Mouse (Mus musculus) forelimb bud, embryonic 11.5 days (tissue): ENCODE data around the gene Mybpc2.

ENCODE experiments used
- DNase-seq: peaks from one replicate; pipeline ENCODE4 v3.0.0-alpha.2; 2012; ENCODE audit warnings: low read depth, low spot score

Mybpc2 gene

DNA sequence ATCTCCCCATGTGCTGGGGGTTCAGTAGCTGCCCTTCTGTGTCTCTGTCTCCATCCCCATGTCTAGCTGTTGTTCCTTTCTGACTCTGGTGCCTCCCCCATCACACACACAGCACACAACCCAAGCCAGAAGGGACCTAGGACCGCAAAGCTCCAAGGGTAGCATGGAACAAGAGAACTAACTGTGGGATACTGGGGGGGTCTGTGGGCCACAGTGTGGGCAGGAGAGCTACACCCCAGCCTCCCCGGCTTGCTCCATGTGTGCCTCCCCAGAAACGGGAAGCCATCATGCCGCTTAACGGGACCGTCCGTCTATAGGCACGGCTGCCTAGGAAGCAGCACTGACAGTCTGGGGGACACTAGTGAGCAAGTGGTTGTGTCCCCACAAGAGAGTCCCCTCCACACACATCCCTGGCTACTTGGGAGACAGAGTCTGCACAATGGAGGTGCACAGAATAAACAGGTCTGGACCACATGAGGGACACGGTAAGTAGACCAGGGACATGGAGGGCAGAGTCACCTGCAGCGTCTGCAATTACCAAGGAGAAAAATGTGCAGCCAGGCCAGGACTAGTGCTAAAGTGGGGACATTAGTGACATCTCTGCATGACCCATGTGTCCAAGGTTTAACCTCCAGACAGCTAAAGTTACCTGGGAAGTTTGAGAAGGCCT, 60.8 kb downstream of the Mybpc2 start:
- no peak for DNase-seq

DNA sequence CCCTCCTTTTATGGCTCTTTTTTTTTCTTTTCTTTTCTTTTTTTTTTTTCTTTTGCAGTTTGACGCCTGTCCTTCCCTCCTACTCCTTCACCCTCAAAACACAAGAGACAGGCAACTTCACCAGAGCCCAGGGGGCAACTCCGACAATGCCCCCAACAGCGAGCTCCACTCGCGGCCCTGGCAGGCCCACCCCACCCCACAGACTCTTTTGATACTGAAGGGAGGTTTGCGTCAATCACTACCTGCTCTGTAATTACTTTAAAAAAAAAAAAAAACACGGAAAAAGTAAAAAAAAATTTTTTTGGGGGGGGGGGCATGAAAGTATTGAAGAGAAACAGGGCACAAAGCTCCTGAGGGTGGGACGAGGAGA, 61.4 kb downstream of the Mybpc2 start:
- no peak for DNase-seq

DNA sequence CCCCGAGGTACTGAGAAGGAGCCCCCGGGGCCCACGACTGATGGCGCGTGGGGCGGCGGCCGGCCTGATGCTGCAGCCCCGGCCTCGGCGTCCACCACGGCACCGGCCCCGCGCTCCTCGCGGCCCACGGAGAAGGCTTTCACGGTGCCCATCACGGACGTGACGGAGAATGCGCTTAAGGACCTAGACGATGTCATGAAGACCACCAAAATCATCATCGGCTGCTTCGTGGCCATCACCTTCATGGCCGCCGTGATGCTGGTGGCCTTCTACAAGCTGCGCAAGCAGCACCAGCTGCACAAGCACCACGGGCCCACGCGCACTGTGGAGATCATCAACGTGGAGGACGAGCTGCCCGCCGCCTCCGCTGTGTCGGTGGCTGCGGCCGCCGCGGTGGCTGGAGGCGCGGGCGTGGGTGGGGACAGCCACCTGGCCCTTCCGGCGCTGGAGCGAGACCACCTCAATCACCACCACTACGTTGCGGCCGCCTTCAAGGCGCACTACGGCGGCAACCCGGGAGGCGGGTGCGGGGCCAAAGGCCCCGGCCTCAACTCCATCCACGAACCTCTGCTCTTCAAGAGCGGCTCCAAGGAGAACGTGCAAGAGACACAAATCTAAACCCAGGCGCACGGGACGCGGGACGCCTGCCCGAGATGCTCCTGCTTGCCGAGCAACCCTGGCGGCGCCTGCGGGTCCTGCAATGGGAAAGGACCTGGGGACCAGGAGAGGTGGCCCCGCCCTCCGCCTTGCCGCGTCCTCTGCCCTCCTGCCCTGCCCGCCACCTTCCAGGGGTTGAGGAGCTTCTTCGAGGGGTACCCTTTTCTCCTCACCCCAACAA, 62.0 kb downstream of the Mybpc2 start:
- DNase-seq: peak; percentile 57

DNA sequence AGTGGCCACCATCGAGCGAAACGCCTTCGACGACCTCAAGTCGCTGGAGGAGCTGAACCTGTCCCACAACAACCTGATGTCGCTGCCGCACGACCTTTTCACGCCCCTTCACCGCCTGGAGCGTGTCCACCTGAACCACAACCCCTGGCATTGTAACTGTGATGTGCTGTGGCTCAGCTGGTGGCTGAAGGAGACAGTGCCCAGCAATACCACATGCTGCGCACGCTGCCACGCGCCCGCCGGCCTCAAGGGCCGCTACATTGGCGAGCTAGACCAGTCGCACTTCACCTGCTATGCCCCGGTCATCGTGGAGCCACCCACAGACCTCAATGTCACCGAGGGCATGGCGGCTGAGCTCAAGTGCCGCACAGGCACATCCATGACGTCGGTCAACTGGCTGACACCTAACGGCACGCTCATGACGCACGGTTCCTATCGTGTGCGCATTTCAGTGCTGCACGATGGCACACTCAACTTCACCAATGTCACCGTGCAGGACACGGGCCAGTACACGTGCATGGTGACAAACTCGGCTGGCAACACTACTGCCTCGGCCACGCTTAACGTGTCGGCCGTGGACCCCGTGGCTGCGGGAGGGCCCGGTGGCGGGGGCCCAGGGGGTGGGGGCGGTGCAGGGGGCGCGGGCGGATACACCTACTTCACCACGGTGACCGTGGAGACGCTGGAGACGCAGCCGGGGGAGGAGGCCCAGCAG, 62.8 kb downstream of the Mybpc2 start:
- no peak for DNase-seq

DNA sequence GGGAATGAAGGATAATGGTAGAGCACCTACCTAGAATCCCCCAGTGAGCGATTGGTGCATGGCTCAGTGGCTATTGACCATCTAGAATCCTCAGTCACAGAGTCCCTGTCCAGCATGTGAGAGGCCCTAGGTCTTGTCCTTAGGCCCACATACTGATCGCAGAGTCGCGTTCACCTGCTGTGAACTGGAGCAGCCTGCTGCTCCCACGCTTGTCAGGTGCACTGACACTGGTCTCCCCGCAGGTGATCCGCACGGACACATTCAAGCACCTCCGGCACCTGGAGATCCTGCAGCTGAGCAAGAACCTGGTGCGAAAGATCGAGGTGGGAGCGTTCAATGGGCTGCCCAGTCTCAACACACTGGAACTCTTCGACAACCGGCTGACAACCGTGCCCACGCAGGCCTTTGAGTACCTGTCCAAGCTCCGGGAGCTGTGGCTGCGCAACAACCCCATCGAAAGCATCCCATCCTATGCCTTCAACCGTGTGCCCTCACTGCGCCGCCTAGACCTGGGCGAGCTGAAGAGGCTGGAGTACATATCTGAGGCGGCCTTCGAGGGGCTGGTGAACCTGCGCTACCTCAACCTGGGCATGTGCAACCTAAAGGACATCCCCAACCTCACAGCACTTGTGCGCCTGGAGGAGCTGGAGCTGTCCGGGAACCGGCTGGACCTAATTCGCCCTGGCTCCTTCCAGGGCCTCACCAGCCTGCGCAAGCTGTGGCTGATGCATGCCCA, 63.5 kb downstream of the Mybpc2 start:
- DNase-seq: no peak

DNA sequence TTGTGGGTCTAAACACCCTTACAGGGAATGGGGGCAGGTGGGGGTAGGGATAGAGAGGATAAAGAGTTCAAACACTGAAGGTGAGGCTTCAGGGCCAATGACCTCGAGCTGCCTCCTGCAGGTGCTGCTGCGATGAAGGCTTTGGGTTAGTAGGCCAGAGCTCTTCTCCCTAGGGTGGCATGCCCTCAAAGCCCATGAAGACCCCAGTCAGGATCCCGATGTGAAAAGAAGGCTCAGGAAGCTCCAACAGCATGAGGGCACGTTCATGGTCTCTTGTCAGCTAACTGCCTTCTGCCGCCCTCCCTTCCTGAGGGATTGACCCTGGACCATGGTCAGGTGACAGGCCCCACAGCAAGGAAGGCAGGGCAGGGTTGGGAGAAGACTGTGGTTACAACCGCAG, 64.4 kb downstream of the Mybpc2 start:
- no peak for DNase-seq

DNA sequence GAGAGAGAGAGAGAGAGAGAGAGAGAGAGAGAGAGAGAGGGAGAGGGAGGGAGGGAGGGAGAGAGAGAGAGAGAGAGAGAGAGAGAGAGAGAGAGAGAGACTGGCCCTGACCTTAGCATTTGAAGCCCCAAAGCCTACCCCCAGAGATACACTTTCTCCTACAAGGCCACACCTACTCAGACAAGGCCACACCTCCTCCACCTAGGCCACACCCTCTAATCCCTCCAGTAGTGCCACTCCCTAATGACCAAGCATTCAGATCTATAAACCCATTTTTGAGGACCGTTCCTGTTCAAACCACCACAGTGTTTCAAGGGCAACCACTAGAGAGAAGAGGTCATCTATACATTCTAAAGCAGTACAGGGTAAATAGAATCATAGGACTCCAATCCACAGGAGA, 68.2 kb downstream of the Mybpc2 start:
- no peak for DNase-seq

DNA sequence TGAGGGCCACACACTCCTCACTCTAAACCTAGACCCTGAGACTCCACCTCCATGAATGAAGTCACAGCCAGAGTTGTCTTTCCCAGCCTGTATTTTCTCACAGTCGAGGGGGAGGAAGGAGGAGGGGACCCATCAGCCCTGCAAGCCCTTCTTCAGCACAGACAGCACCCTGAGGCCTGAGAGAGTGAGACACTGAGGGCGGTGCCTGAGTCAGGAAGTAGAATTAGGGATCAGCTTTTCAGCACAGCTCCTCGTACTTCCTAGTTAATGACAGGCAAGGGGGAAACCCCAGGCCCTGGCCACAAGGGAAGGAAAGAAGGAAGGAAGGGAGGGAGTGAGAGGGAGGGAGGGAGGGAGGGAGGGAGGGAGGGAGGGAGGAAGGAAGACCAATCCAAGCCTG, 71.2 kb downstream of the Mybpc2 start:
- DNase-seq: no peak
